Mouse (Mus musculus) heart, adult 11 months (tissue): ENCODE measurements around the gene Astn2.
A peak's percentile ranks its signal among the peaks of the same experiment; 100 is the strongest.
"Not testable (repeated sequence)": the region's sequence is repeated elsewhere in the genome, so short reads cannot be mapped to it uniquely, and the experiment has no call there.

Experiments
- DNase-seq: peaks from one replicate; pipeline ENCODE4 v3.0.0; 2022

Astn2 gene

GRCm38 (mm10) chr4:65743160-65743691 is 661.2 kb downstream of the Astn2 start:
- DNase-seq = no peak

GRCm38 (mm10) chr4:65724414-65724813 is 680.0 kb downstream of the Astn2 start:
- DNase-seq = no peak

- no peak for DNase-seq
These were observed 684.8 kb downstream of the Astn2 start for GRCm38 (mm10) chr4:65719610-65720009.

- no peak for DNase-seq
These were observed 686.5 kb downstream of the Astn2 start for GRCm38 (mm10) chr4:65717899-65718298.

GRCm38 (mm10) chr4:65716086-65716485 is 688.3 kb downstream of the Astn2 start:
- DNase-seq = no peak

GRCm38 (mm10) chr4:65711678-65712077 is 692.7 kb downstream of the Astn2 start:
- no peak for DNase-seq

GRCm38 (mm10) chr4:65710623-65711022 is 693.8 kb downstream of the Astn2 start:
- no peak for DNase-seq

GRCm38 (mm10) chr4:65701848-65702247 is 702.6 kb downstream of the Astn2 start:
- DNase-seq = no peak

GRCm38 (mm10) chr4:65699743-65700361 is 704.6 kb downstream of the Astn2 start:
- DNase-seq = no peak

- peak; percentile 57 for DNase-seq
These were observed 709.2 kb downstream of the Astn2 start for GRCm38 (mm10) chr4:65695241-65695640.

- DNase-seq = peak; percentile 84
These were observed 710.4 kb downstream of the Astn2 start for GRCm38 (mm10) chr4:65694011-65694410.

GRCm38 (mm10) chr4:65687006-65687723 is 717.2 kb downstream of the Astn2 start:
- DNase-seq = no peak

- DNase-seq = peak; percentile 50
These were observed 718.0 kb downstream of the Astn2 start for GRCm38 (mm10) chr4:65686258-65687005.

GRCm38 (mm10) chr4:65684401-65684800 is 720.0 kb downstream of the Astn2 start:
- no peak for DNase-seq

- not testable (repeated sequence) for DNase-seq
These were observed 724.6 kb downstream of the Astn2 start for GRCm38 (mm10) chr4:65679786-65680185.

GRCm38 (mm10) chr4:65678929-65679328 is 725.5 kb downstream of the Astn2 start:
- DNase-seq = peak; percentile 43

- peak; percentile 57 for DNase-seq
These were observed 725.9 kb downstream of the Astn2 start for GRCm38 (mm10) chr4:65678495-65678894.

GRCm38 (mm10) chr4:65674267-65674978 is 730.0 kb downstream of the Astn2 start:
- peak; percentile 42 for DNase-seq

GRCm38 (mm10) chr4:65673418-65673933 is 730.9 kb downstream of the Astn2 start:
- peak; percentile 43 for DNase-seq

- peak; percentile 30 for DNase-seq
These were observed 732.1 kb downstream of the Astn2 start for GRCm38 (mm10) chr4:65672294-65672693.

- DNase-seq = no peak
These were observed 732.7 kb downstream of the Astn2 start for GRCm38 (mm10) chr4:65671585-65672184.

- DNase-seq = no peak
These were observed 737.3 kb downstream of the Astn2 start for GRCm38 (mm10) chr4:65667030-65667610.
